Mouse (Mus musculus) kidney, embryonic 16.5 days (tissue): ENCODE results near the gene Micu1. TPM values are rescaled to one million over a fixed set of nuclear protein-coding genes. Genes with fewer than 3 reads are reported as not detected.

Experiments
- ATAC-seq: fragments of 200-750 bp; cut with Nextera tagmentation; 2 replicates; pipeline ENCODE4 v1.8.0; 2017; ENCODE audit warnings: moderate TSS enrichment; ENCODE audit not compliant: low FRiP score, low TSS enrichment
- H3K27ac ChIP-seq: fragments of 300-500 bp; sonication (generic); 2 replicates; pipeline ENCODE4 v1.5.1; 2014; ENCODE audit warnings: low read length
- H3K27me3 ChIP-seq: fragments of 300-500 bp; sonication (generic); 2 replicates; pipeline ENCODE4 v1.6.1; 2014; ENCODE audit warnings: low read length, control low read depth, mixed read lengths; ENCODE audit not compliant: insufficient read depth
- H3K36me3 ChIP-seq: fragments of 300-500 bp; sonication (generic); 2 replicates; pipeline ENCODE4 v1.6.1; 2014; ENCODE audit warnings: low read length, control low read depth, mixed read lengths; ENCODE audit not compliant: insufficient read depth
- H3K4me1 ChIP-seq: fragments of 300-500 bp; sonication (generic); 2 replicates; pipeline ENCODE4 v1.6.1; 2014; ENCODE audit warnings: low read length, control low read depth, mixed read lengths; ENCODE audit not compliant: insufficient read depth
- H3K4me2 ChIP-seq: fragments of 300-500 bp; sonication (generic); replicated peaks from 2 replicates; pipeline ENCODE4 v1.6.1; 2014; ENCODE audit warnings: low read depth, low read length
- H3K4me3 ChIP-seq: fragments of 300-500 bp; sonication (generic); 2 replicates; pipeline ENCODE4 v1.5.1; 2014; ENCODE audit warnings: mild to moderate bottlenecking, low read length
- H3K9ac ChIP-seq: fragments of 300-500 bp; sonication (generic); replicated peaks from 2 replicates; pipeline ENCODE4 v1.6.1; 2014; ENCODE audit warnings: low read length
- H3K9me3 ChIP-seq: fragments of 300-500 bp; sonication (generic); 2 replicates; pipeline ENCODE4 v1.6.1; 2016; ENCODE audit warnings: low read length, control low read depth
- WGBS: fragments of 180-500 bp; shearing (Covaris S2); extraction: QIAGEN DNeasy Blood & Tissue Kit; methylation state at CpG from one replicate; pipeline ENCODE4 v1.1.7; 2014; 5-methylcytosine and 5-hydroxymethylcytosine counted together
- polyA plus RNA-seq: library from polyadenylated mRNA; unstranded; fragments of >200 nt; fragmentation: Nextera tagmentation; extraction: Ambion mirVana; gene quantifications from 2 replicates; pipeline ENCODE4 v1.2.1, GENCODE M21; 2015

Micu1 gene
- polyA plus RNA-seq, 1 experiment from 2014 or later: 86.2 TPM

GRCm38 (mm10) chr10:59781205-59781931, 79.1 kb downstream of the Micu1 start:
- Histone ChIP-seq H3K9me3 (no peaks in the 10 kb centered on the region), H3K4me1 (peaks cover 10% of the 10 kb centered on the region), H3K27ac (no peak overlapping the region), H3K36me3 (no peaks in the 10 kb centered on the region), H3K4me2 (no peak overlapping the region), H3K9ac (no peak overlapping the region), H3K4me3 (no peak overlapping the region), H3K27me3 (no peaks in the 10 kb centered on the region)
- no peak for ATAC-seq
- WGBS: 78% methylated on average over 7 of the region's 7 CpGs

- WGBS: 47% methylated on average over 18 of the region's 18 CpGs
- Histone ChIP-seq H3K9me3 (no peaks in the 10 kb centered on the region), H3K27me3 (no peaks in the 10 kb centered on the region), H3K4me2 (no peak overlapping the region), H3K4me1 (peaks cover 10% of the 10 kb centered on the region), H3K4me3 (no peak overlapping the region), H3K9ac (no peak overlapping the region), H3K36me3 (peaks cover 8% of the 10 kb centered on the region; the same call in 1 of the 2 replicates), H3K27ac (no peak overlapping the region)
- peak; percentile 58; the same call in 1 of the 2 replicates for ATAC-seq
Measured at GRCm38 (mm10) chr10:59784731-59785685, 82.7 kb downstream of the Micu1 start.

- peaks cover 10% of the 10 kb centered on the region for H3K4me1 ChIP-seq
- H3K9me3 ChIP-seq: no peaks in the 10 kb centered on the region
- WGBS: 78% methylated on average over 5 of the region's 5 CpGs
- ATAC-seq: no peak
- H3K4me3 ChIP-seq: no peak overlapping the region
- no peak overlapping the region for H3K27ac ChIP-seq
- H3K4me2 ChIP-seq: no peak overlapping the region
- H3K36me3 ChIP-seq: peaks cover 8% of the 10 kb centered on the region
- H3K9ac ChIP-seq: no peak overlapping the region
- no peaks in the 10 kb centered on the region for H3K27me3 ChIP-seq
Measured at GRCm38 (mm10) chr10:59786289-59786688, 84.0 kb downstream of the Micu1 start.

GRCm38 (mm10) chr10:59787140-59787800, 85.0 kb downstream of the Micu1 start:
- WGBS: 62% methylated on average over 11 of the region's 11 CpGs
- Histone ChIP-seq H3K27ac (no peak overlapping the region), H3K4me2 (no peak overlapping the region), H3K4me3 (no peak overlapping the region), H3K27me3 (no peaks in the 10 kb centered on the region), H3K9me3 (no peaks in the 10 kb centered on the region), H3K9ac (no peak overlapping the region), H3K4me1 (peaks cover 10% of the 10 kb centered on the region), H3K36me3 (peaks cover 8% of the 10 kb centered on the region)
- ATAC-seq: no peak

DNA sequence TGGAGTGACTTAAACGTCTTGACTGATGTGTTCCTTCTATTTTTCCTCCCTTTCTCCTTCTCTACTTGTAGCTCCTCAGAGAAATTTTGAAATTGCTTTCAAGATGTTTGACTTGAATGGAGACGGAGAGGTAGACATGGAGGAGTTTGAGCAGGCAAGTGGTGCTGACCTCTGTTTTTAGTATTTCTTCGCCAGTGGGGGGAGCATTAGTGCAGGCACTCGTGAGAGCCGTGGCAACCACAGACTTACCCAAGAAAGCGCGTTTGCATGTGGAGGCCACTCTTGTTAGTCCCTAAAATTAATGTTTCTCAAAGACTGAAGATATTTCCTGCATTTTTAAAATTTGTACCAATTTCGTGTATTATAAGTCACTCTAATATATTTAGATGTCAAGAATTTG, 85.6 kb downstream of the Micu1 start:
- Histone ChIP-seq H3K4me3 (no peak overlapping the region), H3K9ac (no peak overlapping the region), H3K9me3 (no peaks in the 10 kb centered on the region), H3K4me1 (peaks cover 10% of the 10 kb centered on the region), H3K4me2 (no peak overlapping the region), H3K27ac (no peak overlapping the region), H3K27me3 (no peaks in the 10 kb centered on the region), H3K36me3 (peaks cover 11% of the 10 kb centered on the region)
- WGBS: 69% methylated on average over 8 of the region's 8 CpGs
- ATAC-seq: no peak

- Histone ChIP-seq H3K4me2 (no peak overlapping the region), H3K27me3 (no peaks in the 10 kb centered on the region), H3K9me3 (no peaks in the 10 kb centered on the region), H3K4me1 (no peaks in the 10 kb centered on the region; the same call in 1 of the 2 replicates), H3K9ac (no peak overlapping the region), H3K27ac (no peak overlapping the region), H3K4me3 (no peak overlapping the region), H3K36me3 (peaks cover 14% of the 10 kb centered on the region)
- 0 out of 2 replicates have a peak, but pooled peaks have one; percentile 64 for ATAC-seq
- 51% methylated on average over 11 of the region's 11 CpGs for WGBS
Measured at GRCm38 (mm10) chr10:59790291-59790929, 88.1 kb downstream of the Micu1 start.

DNA sequence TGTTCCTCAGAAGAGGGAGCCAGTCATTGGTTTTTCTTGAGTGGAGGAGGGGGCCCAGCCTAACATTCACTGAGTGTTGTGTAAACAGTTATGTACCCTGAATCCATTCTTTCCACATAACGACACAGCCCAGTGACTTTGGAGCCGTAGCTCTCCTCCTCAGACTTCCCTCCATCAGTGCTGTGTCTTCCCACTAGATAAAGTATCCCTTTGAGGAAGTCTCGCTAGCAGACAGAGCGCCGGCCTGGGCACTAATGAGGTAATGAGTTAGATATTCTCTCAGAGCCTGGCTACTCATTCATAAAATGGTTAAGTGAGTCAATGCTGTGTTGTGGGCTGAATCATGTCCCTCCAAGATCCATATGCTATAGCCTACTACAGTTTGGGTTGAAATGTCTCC, 89.6 kb downstream of the Micu1 start:
- H3K27ac ChIP-seq: no peak overlapping the region
- no peak overlapping the region for H3K4me2 ChIP-seq
- H3K36me3 ChIP-seq: peaks cover 17% of the 10 kb centered on the region
- H3K27me3 ChIP-seq: no peaks in the 10 kb centered on the region
- no peak overlapping the region for H3K9ac ChIP-seq
- WGBS: 64% methylated on average over 5 of the region's 5 CpGs
- no peaks in the 10 kb centered on the region; the same call in 1 of the 2 replicates for H3K4me1 ChIP-seq
- H3K4me3 ChIP-seq: no peak overlapping the region
- no peaks in the 10 kb centered on the region for H3K9me3 ChIP-seq
- peak; percentile 78 for ATAC-seq

DNA sequence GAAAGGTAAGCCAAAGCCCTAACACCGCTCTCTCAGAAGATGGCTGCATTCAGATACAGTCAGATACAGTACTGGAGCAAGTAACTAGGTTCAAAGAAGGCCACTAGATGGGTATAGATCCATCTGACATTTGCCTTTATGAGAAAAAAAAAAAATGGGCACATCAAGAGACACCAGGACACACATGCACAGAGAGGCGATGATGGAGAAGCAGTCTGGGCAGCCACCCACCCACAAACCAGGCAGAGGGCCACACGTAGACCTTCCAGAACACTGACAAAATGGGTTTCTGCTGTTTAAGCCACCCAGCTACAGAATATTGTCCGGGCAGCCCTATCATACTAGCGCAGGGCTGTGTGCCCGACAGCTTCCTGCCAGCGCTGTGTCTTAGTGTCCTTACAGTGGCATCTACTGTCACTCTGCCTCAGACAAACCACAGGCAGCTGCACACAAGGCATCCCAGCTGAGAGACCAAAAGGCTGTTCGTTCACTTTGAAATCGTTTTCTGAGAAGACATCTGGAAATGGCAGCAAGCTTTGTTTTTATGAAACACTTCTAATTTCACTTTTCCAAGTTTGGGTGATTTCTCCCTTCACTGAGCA, 90.4 kb downstream of the Micu1 start:
- no peak for ATAC-seq
- peaks cover 17% of the 10 kb centered on the region for H3K36me3 ChIP-seq
- no peak overlapping the region for H3K4me3 ChIP-seq
- 85% methylated on average over 9 of the region's 9 CpGs for WGBS
- H3K4me1 ChIP-seq: no peaks in the 10 kb centered on the region; the same call in 1 of the 2 replicates
- H3K9me3 ChIP-seq: no peaks in the 10 kb centered on the region
- H3K27me3 ChIP-seq: no peaks in the 10 kb centered on the region
- no peak overlapping the region for H3K27ac ChIP-seq
- H3K9ac ChIP-seq: no peak overlapping the region
- H3K4me2 ChIP-seq: no peak overlapping the region

DNA sequence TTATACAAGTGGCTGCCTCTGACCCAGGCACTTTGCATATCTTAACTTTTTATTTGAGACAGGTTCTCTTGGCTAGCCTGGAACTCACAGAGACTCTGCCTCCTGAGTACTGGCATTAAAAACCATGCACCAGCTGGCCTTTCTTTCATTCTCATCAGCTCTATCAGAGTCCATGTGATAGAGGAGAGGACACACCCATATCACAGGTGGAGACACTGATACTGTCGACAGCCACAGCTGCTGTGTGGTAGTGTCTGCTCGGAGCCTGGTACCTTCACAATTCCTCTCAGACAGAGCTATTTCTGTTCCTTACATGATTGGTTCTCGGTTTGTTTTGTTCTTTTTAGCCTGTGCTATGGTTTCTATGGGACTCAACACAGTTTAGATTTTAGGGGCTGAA, 91.2 kb downstream of the Micu1 start:
- Histone ChIP-seq H3K9ac (no peak overlapping the region), H3K4me1 (no peaks in the 10 kb centered on the region; the same call in 1 of the 2 replicates), H3K9me3 (no peaks in the 10 kb centered on the region), H3K4me2 (no peak overlapping the region), H3K36me3 (peaks cover 17% of the 10 kb centered on the region), H3K4me3 (no peak overlapping the region), H3K27me3 (no peaks in the 10 kb centered on the region), H3K27ac (no peak overlapping the region)
- 85% methylated on average over 3 of the region's 3 CpGs for WGBS
- ATAC-seq: no peak
